Mouse (Mus musculus): Measurements from ENCODE around the gene Rab43. TPM values are rescaled to one million over a fixed set of nuclear protein-coding genes. Genes with fewer than 3 reads are reported as not detected.

The Rab43 gene
- polyA plus RNA-seq, 1 experiment from 2014 or later: 5.0 TPM

DNA sequence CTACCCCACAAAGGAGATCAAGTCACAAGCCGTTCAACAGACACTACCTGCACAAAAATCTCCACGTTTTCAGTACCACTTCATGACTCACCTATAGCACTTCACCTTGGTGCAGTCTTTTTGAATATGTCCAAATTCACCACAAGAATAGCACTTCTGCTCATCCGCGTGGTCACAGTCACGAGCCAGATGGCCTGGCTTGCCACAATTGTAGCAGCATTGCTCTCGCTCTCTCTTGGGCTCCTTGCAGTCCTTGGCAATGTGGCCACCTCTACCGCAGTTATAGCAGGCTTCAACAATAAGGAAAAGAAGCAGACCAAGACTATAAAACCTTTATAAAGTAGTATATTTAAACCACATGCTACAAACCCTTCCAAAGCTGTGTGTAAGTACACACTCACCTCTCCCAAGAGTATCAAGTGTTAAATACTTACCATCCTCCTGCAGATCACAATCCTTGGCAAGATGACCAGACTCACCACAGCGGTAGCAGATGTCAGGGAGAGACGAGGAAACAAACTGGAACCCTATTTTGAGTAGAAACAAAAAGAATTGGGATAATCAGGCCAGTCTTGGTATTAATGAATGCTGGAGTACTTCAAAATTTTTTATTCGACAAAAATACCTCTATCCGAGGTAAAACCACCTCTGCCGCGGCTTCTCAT, 33.2 kb upstream of the Rab43 start:
- Histone ChIP-seq H3K27ac (ENCODE audit: low read depth, low read length) (no peak overlapping the region), H3K9me3 (ENCODE audit: control insufficient read depth, low read length) (no peaks in the 10 kb centered on the region), H3K4me2 (replicated peaks; ENCODE audit: low read depth, low read length) (no peak overlapping the region), H3K4me3 (ENCODE audit: low read depth, low read length) (no peak overlapping the region), H3K36me3 (ENCODE audit: control insufficient read depth, insufficient read depth, low read length) (peaks cover 18% of the 10 kb centered on the region), H3K9ac (ENCODE audit: low read depth, low read length) (no peak overlapping the region), H3K27me3 (ENCODE audit: control insufficient read depth, insufficient read depth, low read length) (no peaks in the 10 kb centered on the region), H3K4me1 (replicated peaks; ENCODE audit: control insufficient read depth, insufficient read depth, low read length) (peaks cover 3% of the 10 kb centered on the region; the same call in 1 of the 2 replicates)
- ATAC-seq (ENCODE audit: low FRiP score): no peak
- no peak for DNase-seq (ENCODE audit: low spot score)
- 94% methylated on average over 13 of the region's 13 CpGs for WGBS

DNA sequence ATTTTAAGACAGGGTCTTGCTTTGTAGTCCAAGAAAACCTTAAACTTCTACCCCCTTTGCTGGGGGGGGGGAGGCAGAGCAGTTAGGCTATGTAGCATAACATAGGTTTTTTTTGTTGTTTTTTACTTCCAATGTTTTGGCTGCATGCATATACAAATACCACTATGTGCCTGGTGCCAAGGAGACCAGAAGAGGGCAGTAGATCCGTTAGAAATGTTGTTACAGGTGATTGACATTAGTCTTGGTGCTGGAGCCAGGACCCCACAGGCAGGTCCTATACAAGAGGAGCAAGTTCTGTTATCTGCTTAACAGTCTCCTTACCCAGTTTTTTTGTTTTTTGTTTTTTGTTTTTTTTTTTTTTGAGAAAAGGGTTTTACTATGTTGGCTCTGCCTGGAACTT, 30.3 kb upstream of the Rab43 start:
- no peak overlapping the region for H3K27ac ChIP-seq (ENCODE audit: low read depth, low read length)
- H3K4me3 ChIP-seq (ENCODE audit: low read depth, low read length): no peak overlapping the region
- no peaks in the 10 kb centered on the region for H3K27me3 ChIP-seq (ENCODE audit: control insufficient read depth, insufficient read depth, low read length)
- H3K4me1 ChIP-seq (replicated peaks; ENCODE audit: control insufficient read depth, insufficient read depth, low read length): no peaks in the 10 kb centered on the region
- H3K9ac ChIP-seq (ENCODE audit: low read depth, low read length): no peak overlapping the region
- no peaks in the 10 kb centered on the region for H3K9me3 ChIP-seq (ENCODE audit: control insufficient read depth, low read length)
- WGBS: 4% methylated on average over 1 of the region's 1 CpGs
- DNase-seq (ENCODE audit: low spot score): no peak
- no peak for ATAC-seq (ENCODE audit: low FRiP score)
- no peak overlapping the region for H3K4me2 ChIP-seq (replicated peaks; ENCODE audit: low read depth, low read length)
- H3K36me3 ChIP-seq (ENCODE audit: control insufficient read depth, insufficient read depth, low read length): peaks cover 18% of the 10 kb centered on the region

DNA sequence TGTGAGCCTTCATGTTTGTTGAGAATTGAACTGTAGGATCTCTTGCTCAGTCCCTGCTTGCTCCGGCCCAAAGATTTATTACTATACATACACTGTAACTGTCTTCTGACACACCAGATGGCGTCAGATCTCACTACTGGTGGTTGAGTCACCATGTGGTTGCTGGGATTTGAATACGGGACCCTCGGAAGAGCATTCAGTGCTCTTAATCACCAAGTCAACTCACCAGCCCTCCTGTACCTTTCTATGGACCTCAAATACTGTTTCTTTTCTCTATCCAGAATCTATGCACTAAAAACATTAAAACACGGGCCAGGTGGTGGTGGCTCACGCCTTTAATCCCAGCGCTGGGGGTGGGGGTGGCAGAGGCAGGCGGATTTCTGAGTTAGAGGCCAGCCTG, 29.7 kb upstream of the Rab43 start:
- ATAC-seq (ENCODE audit: low FRiP score): no peak
- WGBS: 84% methylated on average over 8 of the region's 8 CpGs
- Histone ChIP-seq H3K9me3 (ENCODE audit: control insufficient read depth, low read length) (no peaks in the 10 kb centered on the region), H3K4me3 (ENCODE audit: low read depth, low read length) (no peak overlapping the region), H3K4me1 (replicated peaks; ENCODE audit: control insufficient read depth, insufficient read depth, low read length) (no peaks in the 10 kb centered on the region), H3K4me2 (replicated peaks; ENCODE audit: low read depth, low read length) (no peak overlapping the region), H3K36me3 (ENCODE audit: control insufficient read depth, insufficient read depth, low read length) (peaks cover 18% of the 10 kb centered on the region), H3K27ac (ENCODE audit: low read depth, low read length) (no peak overlapping the region), H3K9ac (ENCODE audit: low read depth, low read length) (no peak overlapping the region), H3K27me3 (ENCODE audit: control insufficient read depth, insufficient read depth, low read length) (no peaks in the 10 kb centered on the region)
- no peak for DNase-seq (ENCODE audit: low spot score)

DNA sequence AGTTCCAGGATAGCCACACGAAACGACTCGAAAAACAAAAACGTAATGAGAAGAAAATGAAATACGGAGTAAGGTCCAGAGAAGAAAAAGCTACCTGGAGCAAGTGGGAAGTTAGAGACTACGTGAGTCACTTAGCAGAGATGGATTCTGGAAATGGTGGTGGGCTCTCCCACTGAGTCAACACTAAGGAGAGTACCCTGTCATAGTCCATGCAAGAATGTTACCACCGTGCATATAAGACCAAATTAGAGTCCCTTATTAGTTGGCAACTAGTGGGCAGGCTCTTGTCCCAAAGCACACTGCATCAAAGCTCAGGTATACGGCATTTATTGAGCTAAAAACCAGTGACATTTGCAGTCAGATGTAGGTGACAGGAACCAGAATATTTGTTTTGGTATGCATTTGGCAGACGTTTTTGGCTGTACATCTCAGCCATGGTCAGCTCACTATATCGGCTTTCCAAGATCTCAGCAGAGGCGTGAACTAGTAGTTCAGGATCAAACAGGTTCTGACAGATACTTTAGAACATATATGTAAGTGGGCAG, 27.9 kb upstream of the Rab43 start:
- DNase-seq (ENCODE audit: low spot score) (no peak), ATAC-seq (ENCODE audit: low FRiP score) (no peak)
- H3K4me1 ChIP-seq (replicated peaks; ENCODE audit: control insufficient read depth, insufficient read depth, low read length): no peaks in the 10 kb centered on the region
- H3K27me3 ChIP-seq (ENCODE audit: control insufficient read depth, insufficient read depth, low read length): no peaks in the 10 kb centered on the region
- peaks cover 11% of the 10 kb centered on the region for H3K36me3 ChIP-seq (ENCODE audit: control insufficient read depth, insufficient read depth, low read length)
- whole genome bisulfite sequencing: 66% methylated on average over 11 of the region's 11 CpGs
- H3K4me3 ChIP-seq (ENCODE audit: low read depth, low read length): no peak overlapping the region
- H3K9me3 ChIP-seq (ENCODE audit: control insufficient read depth, low read length): no peaks in the 10 kb centered on the region
- no peak overlapping the region for H3K27ac ChIP-seq (ENCODE audit: low read depth, low read length)
- no peak overlapping the region for H3K9ac ChIP-seq (ENCODE audit: low read depth, low read length)
- no peak overlapping the region for H3K4me2 ChIP-seq (replicated peaks; ENCODE audit: low read depth, low read length)

DNA sequence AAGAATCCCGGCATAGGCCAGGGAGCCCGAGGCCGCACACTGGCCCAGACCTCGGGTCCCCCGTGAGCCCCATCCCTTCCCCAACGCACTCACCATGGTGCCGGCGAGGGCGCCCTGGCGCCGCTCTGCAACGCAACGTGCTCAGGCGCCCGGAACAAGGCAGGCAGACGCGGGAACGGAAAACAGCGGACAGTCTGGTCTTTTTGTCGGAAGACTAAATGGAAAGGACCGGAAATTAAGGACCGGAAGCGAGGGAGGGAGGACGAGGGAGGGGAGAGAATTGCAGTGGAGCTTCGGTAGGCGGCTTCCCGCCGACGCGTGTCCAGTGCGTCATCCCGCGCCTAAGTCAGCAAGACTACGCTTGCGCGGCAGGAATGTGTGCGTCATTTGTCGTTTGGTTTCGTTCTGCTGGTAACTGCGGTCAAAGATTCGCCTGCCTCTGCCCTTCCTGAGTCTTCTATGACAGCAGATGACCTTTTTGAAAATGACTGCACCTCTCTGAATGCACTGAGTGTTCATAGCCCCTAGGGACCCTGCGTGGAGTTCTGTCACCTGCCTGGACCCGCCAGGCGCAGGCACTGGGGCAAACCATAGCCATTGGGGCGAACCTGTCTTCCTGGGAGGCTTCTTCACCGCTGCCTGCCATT, 26.7 kb upstream of the Rab43 start, which contains the start of gene Isy1:
Gene Isy1, minus strand, starts transcription at position 248 of the 647 bp plus-strand sequence.
- Histone ChIP-seq H3K36me3 (ENCODE audit: control insufficient read depth, insufficient read depth, low read length) (peaks cover 6% of the 10 kb centered on the region; the same call in 1 of the 2 replicates), H3K4me2 (replicated peaks; ENCODE audit: low read depth, low read length) (peak within 1 kb of the TSS; percentile 87), H3K4me3 (ENCODE audit: low read depth, low read length) (peak within 1 kb of the TSS; percentile 70), H3K27ac (ENCODE audit: low read depth, low read length) (peak within 1 kb of the TSS; percentile 82), H3K27me3 (ENCODE audit: control insufficient read depth, insufficient read depth, low read length) (no peaks in the 10 kb centered on the region), H3K9me3 (ENCODE audit: control insufficient read depth, low read length) (no peaks in the 10 kb centered on the region), H3K9ac (ENCODE audit: low read depth, low read length) (peak within 1 kb of the TSS; percentile 91), H3K4me1 (replicated peaks; ENCODE audit: control insufficient read depth, insufficient read depth, low read length) (no peaks in the 10 kb centered on the region)
- under 1% methylated on average over 46 of the region's 46 CpGs for WGBS
- ATAC-seq (ENCODE audit: low FRiP score) (peak; percentile 97), DNase-seq (ENCODE audit: low spot score) (peak; percentile 96)

DNA sequence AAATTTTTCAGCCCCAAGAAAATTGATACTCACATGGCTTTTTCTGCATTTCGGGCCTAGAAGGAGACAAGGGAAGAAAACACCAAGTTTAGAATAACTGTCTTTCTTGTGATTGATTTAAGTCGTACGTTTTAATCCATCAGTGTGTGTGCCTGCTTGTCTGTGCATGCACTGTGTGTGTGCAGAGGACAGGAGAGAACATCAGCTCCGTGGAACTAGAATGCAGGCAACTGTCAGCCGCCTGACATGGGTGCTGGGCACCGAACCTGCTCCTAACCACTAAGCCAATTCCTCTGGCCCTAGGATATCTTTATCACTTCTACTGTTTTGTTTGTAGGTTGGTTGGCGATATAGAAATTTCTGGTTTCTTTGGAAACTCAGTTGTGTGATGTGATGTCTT, 23.7 kb upstream of the Rab43 start, which contains the start of gene Gm45140:
Gene Gm45140, minus strand, starts transcription at position 101 of the 400 bp plus-strand sequence.
- Histone ChIP-seq H3K4me2 (replicated peaks; ENCODE audit: low read depth, low read length) (no peak within 1 kb of the TSS), H3K9me3 (ENCODE audit: control insufficient read depth, low read length) (no peaks in the 10 kb centered on the region), H3K4me1 (replicated peaks; ENCODE audit: control insufficient read depth, insufficient read depth, low read length) (no peaks in the 10 kb centered on the region), H3K4me3 (ENCODE audit: low read depth, low read length) (no peak within 1 kb of the TSS), H3K27ac (ENCODE audit: low read depth, low read length) (no peak within 1 kb of the TSS), H3K27me3 (ENCODE audit: control insufficient read depth, insufficient read depth, low read length) (no peaks in the 10 kb centered on the region), H3K36me3 (ENCODE audit: control insufficient read depth, insufficient read depth, low read length) (peaks cover 5% of the 10 kb centered on the region; the same call in 1 of the 2 replicates), H3K9ac (ENCODE audit: low read depth, low read length) (no peak within 1 kb of the TSS)
- WGBS: 93% methylated on average over 7 of the region's 7 CpGs
- ATAC-seq (ENCODE audit: low FRiP score) (no peak), DNase-seq (ENCODE audit: low spot score) (no peak)

DNA sequence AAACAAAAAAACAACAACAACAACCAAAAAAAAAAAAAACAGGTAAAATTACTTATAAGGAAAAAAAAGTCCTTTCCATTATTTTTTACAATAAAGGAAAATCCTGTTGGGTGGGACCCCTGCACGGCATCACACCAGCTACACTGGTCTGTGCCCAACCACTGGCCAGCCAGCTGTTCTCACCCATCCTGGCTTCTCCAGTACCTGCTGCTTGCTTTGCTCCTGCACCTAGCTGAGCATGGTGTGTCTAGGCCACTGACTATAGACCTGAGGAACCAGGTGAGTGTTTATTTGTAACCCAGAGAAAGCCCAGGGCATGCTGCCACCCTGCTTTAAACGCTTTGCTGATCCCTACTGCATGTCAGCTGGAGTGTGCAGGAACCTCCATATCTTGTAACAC, 8.4 kb upstream of the Rab43 start:
- DNase-seq (ENCODE audit: low spot score) (no peak), ATAC-seq (ENCODE audit: low FRiP score) (no peak)
- Histone ChIP-seq H3K36me3 (ENCODE audit: control insufficient read depth, insufficient read depth, low read length) (peaks cover 33% of the 10 kb centered on the region), H3K27ac (ENCODE audit: low read depth, low read length) (no peak overlapping the region), H3K9me3 (ENCODE audit: control insufficient read depth, low read length) (no peaks in the 10 kb centered on the region), H3K9ac (ENCODE audit: low read depth, low read length) (no peak overlapping the region), H3K4me2 (replicated peaks; ENCODE audit: low read depth, low read length) (no peak overlapping the region), H3K4me3 (ENCODE audit: low read depth, low read length) (no peak overlapping the region), H3K4me1 (replicated peaks; ENCODE audit: control insufficient read depth, insufficient read depth, low read length) (no peaks in the 10 kb centered on the region), H3K27me3 (ENCODE audit: control insufficient read depth, insufficient read depth, low read length) (no peaks in the 10 kb centered on the region)
- WGBS: 96% methylated on average over 2 of the region's 2 CpGs

DNA sequence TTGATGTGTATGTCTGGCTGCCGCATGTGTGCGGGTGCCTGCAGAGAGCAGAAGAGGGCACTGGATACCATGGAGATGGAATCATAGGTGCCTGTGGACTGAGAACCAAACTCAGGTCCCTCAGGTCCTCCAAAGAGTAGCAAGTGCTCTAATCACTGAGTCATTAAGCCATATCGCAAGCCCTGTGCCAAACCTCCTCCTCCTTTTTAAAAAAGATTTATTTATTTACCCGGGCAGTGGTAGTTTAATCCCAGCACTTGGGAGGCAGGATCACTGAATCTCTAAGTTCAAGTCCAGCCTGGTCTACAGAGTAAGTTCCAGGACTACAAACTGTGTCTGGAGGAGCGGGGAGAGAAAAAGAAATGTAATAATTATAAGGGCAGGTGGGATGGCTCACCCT, 2.5 kb upstream of the Rab43 start:
- Histone ChIP-seq H3K4me3 (ENCODE audit: low read depth, low read length) (no peak overlapping the region), H3K4me1 (replicated peaks; ENCODE audit: control insufficient read depth, insufficient read depth, low read length) (no peaks in the 10 kb centered on the region; the same call in 1 of the 2 replicates), H3K27me3 (ENCODE audit: control insufficient read depth, insufficient read depth, low read length) (0 out of 2 replicates have a peak, but pooled peaks cover 2% of the 10 kb centered on the region), H3K4me2 (replicated peaks; ENCODE audit: low read depth, low read length) (no peak overlapping the region), H3K36me3 (ENCODE audit: control insufficient read depth, insufficient read depth, low read length) (peaks cover 7% of the 10 kb centered on the region; the same call in 1 of the 2 replicates), H3K9ac (ENCODE audit: low read depth, low read length) (no peak overlapping the region), H3K9me3 (ENCODE audit: control insufficient read depth, low read length) (no peaks in the 10 kb centered on the region), H3K27ac (ENCODE audit: low read depth, low read length) (no peak overlapping the region)
- 95% methylated on average over 5 of the region's 5 CpGs for WGBS
- ATAC-seq (ENCODE audit: low FRiP score): no peak
- no peak for DNase-seq (ENCODE audit: low spot score)
